ENCODE assay signal across 9 mouse cellular contexts in the genomic region with DNA sequence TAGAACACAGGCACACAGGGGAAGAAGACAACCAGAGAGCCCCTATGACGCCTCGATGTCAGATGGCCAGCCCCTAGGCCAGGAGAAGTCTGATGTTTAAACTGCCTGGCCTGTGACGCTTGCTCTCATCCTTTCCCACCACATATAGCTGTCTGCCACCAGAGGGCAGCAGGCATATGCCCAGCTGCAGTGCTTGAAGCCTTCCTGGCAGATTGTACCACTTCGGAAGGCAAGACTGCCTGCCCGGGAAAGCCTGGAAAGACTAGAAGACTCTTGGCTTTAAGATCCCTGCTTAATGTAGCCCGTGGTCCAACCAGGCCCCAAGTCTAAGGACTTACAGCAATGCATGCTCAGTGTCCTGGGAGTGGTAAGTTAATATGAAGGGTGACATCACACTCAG. TPM values are rescaled to one million over a fixed set of nuclear protein-coding genes. Genes with fewer than 3 reads are reported as not detected.
A peak's percentile ranks its signal among the peaks of the same experiment; 100 is the strongest.
DNase-seq lines count a peak whose midpoint lies in the region; ATAC-seq and TF ChIP-seq lines count a peak whose summit lies in the region.
"Had no signal": no experiment of that assay in that cellular context is flagged by ENCODE, and none has a peak within 500 bp of the region (broad histone marks: within the 10 kb centered on the region; RNA-seq: fewer than 3 reads in every experiment).

No protein-coding gene starts in this region.

- H3K9ac ChIP-seq in heart, embryonic 13.5 days = peak overlapping the region; percentile 61; the same call in 1 of the 2 replicates
- no peak overlapping the region for H3K9ac ChIP-seq in liver, embryonic 11.5 days (ENCODE audit: low read depth, low read length)
- H3K9ac ChIP-seq in stomach, embryonic 16.5 days (ENCODE audit: low read length) = no peak overlapping the region
- H3K9ac ChIP-seq: embryonic facial prominence, embryonic 12.5 days had no signal

- H3K4me3 ChIP-seq in C2C12 (ENCODE audit: insufficient read depth, poor library complexity, severe bottlenecking) = no peak overlapping the region
- H3K4me3 ChIP-seq in heart, embryonic 13.5 days = no peak overlapping the region
- H3K4me3 ChIP-seq in liver, embryonic 11.5 days (ENCODE audit: low read depth, low read length) = no peak overlapping the region
- H3K4me3 ChIP-seq in stomach, embryonic 16.5 days (replicated peaks; ENCODE audit: low read length) = no peak overlapping the region
- H3K4me3 ChIP-seq: embryonic facial prominence, embryonic 12.5 days had no signal

- WGBS in heart, embryonic 13.5 days = 1% methylated on average over 6 of the region's 6 CpGs
- WGBS in liver, embryonic 11.5 days = 5% methylated on average over 6 of the region's 6 CpGs
- 4% methylated on average over 6 of the region's 6 CpGs for WGBS in stomach, embryonic 16.5 days

- peak; percentile 92 for DNase-seq in brain, adult 2 months (ENCODE audit: low read depth, low spot score)
- DNase-seq in kidney, postnatal 10 days = peak; percentile 91
- DNase-seq in liver, embryonic 11.5 days (ENCODE audit: low spot score) = peak; percentile 65
- DNase-seq in neural tube, embryonic 10.5 days (ENCODE audit: extremely low spot score, low spot score) = peak; percentile 76

- peak; percentile 90 for TF ChIP-seq CTCF in C2C12 (IDR thresholded peaks at IDR 0.05; ENCODE audit: control insufficient read depth, insufficient read depth, insufficient read length)

- peaks cover 46% of the 10 kb centered on the region for H3K4me1 ChIP-seq in heart, embryonic 13.5 days
- peaks cover 28% of the 10 kb centered on the region for H3K4me1 ChIP-seq in liver, embryonic 11.5 days (replicated peaks; ENCODE audit: control insufficient read depth, insufficient read depth, low read length)
- peaks cover 4% of the 10 kb centered on the region; the same call in 1 of the 2 replicates for H3K4me1 ChIP-seq in stomach, embryonic 16.5 days (ENCODE audit: control insufficient read depth, insufficient read depth, low read length)
- H3K4me1 ChIP-seq: embryonic facial prominence, embryonic 12.5 days had no signal

- H3K9me3 ChIP-seq in heart, embryonic 13.5 days = no peaks in the 10 kb centered on the region
- H3K9me3 ChIP-seq in liver, embryonic 11.5 days (ENCODE audit: control insufficient read depth, low read length) = no peaks in the 10 kb centered on the region
- H3K9me3 ChIP-seq in stomach, embryonic 16.5 days (replicated peaks; ENCODE audit: control insufficient read depth, low read length) = no peaks in the 10 kb centered on the region
- H3K9me3 ChIP-seq: embryonic facial prominence, embryonic 12.5 days had no signal

- H3K79me2 ChIP-seq in C2C12 (ENCODE audit: control insufficient read depth, insufficient read depth) = no peaks in the 10 kb centered on the region

- no peaks in the 10 kb centered on the region for H3K36me3 ChIP-seq in C2C12 (ENCODE audit: control insufficient read depth, insufficient read depth)
- H3K36me3 ChIP-seq in heart, embryonic 13.5 days = no peaks in the 10 kb centered on the region
- no peaks in the 10 kb centered on the region for H3K36me3 ChIP-seq in liver, embryonic 11.5 days (ENCODE audit: control insufficient read depth, insufficient read depth, low read length)
- no peaks in the 10 kb centered on the region for H3K36me3 ChIP-seq in stomach, embryonic 16.5 days (ENCODE audit: control insufficient read depth, insufficient read depth, low read length)
- H3K36me3 ChIP-seq: embryonic facial prominence, embryonic 12.5 days had no signal

- H3ac ChIP-seq in C2C12 (ENCODE audit: control insufficient read depth, insufficient read length, low read depth) = no peak overlapping the region

- no peak overlapping the region; the same call in 1 of the 2 replicates for H3K27ac ChIP-seq in heart, embryonic 13.5 days (replicated peaks)
- H3K27ac ChIP-seq in liver, embryonic 11.5 days (ENCODE audit: low read depth, low read length) = no peak overlapping the region
- H3K27ac ChIP-seq in stomach, embryonic 16.5 days (ENCODE audit: low read length) = no peak overlapping the region; the same call in 1 of the 2 replicates
- H3K27ac ChIP-seq: embryonic facial prominence, embryonic 12.5 days had no signal

- no peaks in the 10 kb centered on the region for H3K79me3 ChIP-seq in C2C12 (ENCODE audit: low read depth)

- peaks cover 5% of the 10 kb centered on the region for H3K27me3 ChIP-seq in C2C12 (ENCODE audit: control insufficient read depth, insufficient read depth, insufficient read length)
- 0 out of 2 replicates have a peak, but pooled peaks cover 2% of the 10 kb centered on the region for H3K27me3 ChIP-seq in heart, embryonic 13.5 days (replicated peaks)
- H3K27me3 ChIP-seq in liver, embryonic 11.5 days (replicated peaks; ENCODE audit: control insufficient read depth, insufficient read depth, low read length) = peaks cover 6% of the 10 kb centered on the region
- no peaks in the 10 kb centered on the region for H3K27me3 ChIP-seq in stomach, embryonic 16.5 days (ENCODE audit: control insufficient read depth, insufficient read depth, low read length)
- H3K27me3 ChIP-seq: embryonic facial prominence, embryonic 12.5 days had no signal

- 0 out of 2 replicates have a peak, but pooled peaks have one; percentile 49 for ATAC-seq in erythroid progenitor cell, adult 5-6 weeks (replicated peaks; ENCODE audit: low FRiP score, poor library complexity, severe bottlenecking)
- no peak for ATAC-seq in heart, embryonic 13.5 days (ENCODE audit: extremely low read depth, insufficient number of reproducible peaks, low FRiP score, low TSS enrichment)
- peak; percentile 50; the same call in 1 of the 2 replicates for ATAC-seq in liver, embryonic 11.5 days (replicated peaks; ENCODE audit: low FRiP score)
- ATAC-seq in stomach, embryonic 16.5 days (ENCODE audit: insufficient read depth, low FRiP score) = peak; percentile 26; the same call in 1 of the 2 replicates

- peak overlapping the region; percentile 45; the same call in 1 of the 2 replicates for H3K4me2 ChIP-seq in heart, embryonic 13.5 days
- H3K4me2 ChIP-seq in liver, embryonic 11.5 days = peak overlapping the region; percentile 24; the same call in 1 of the 2 replicates
- peak overlapping the region; percentile 35 for H3K4me2 ChIP-seq in stomach, embryonic 16.5 days (ENCODE audit: low read depth, low read length)
- H3K4me2 ChIP-seq: embryonic facial prominence, embryonic 12.5 days had no signal

TF ChIP-seq in C2C12, 6 proteins besides CTCF, POLR2A, EP300 and RAD21:
- no peak for TF ChIP-seq FOSL1 (IDR thresholded peaks at IDR 0.05; ENCODE audit: insufficient read depth, low read length, poor library complexity, severe bottlenecking)
- TF ChIP-seq USF1 (IDR thresholded peaks at IDR 0.05; ENCODE audit: low read depth) = no peak
- no peak for TF ChIP-seq MAX (IDR thresholded peaks at IDR 0.05)
- no peak for TF ChIP-seq CEBPB (IDR thresholded peaks at IDR 0.05; ENCODE audit: low read depth)
- TF ChIP-seq MYOD1 (IDR thresholded peaks at IDR 0.05; ENCODE audit: control insufficient read depth, insufficient read length, low read depth) = no peak
- TF ChIP-seq MYOG (IDR thresholded peaks at IDR 0.05; ENCODE audit: control insufficient read depth, extremely low read depth, insufficient read length) = no peak

RNA-seq across cellular contexts. Expression of gene Bfsp1, which starts 4.4 kb away (rescaled TPM):
- 0.06 TPM for polyA plus RNA-seq in C2C12 (2012; fragmentation: generic; extraction: Trizol)
- total RNA-seq in erythroid progenitor cell, adult 5-6 weeks (2015; ENCODE audit: low replicate concordance) = not detected in 2 replicates
- not detected in 2 replicates for total RNA-seq in erythroid progenitor cell, adult 5-6 weeks (2017; ENCODE audit: low replicate concordance)
- 1.5 and 1.8 TPM in 2 replicates for polyA plus RNA-seq in heart, embryonic 13.5 days (2015; fragmentation: Nextera tagmentation; extraction: Ambion mirVana)
- polyA plus RNA-seq in liver, embryonic 11.5 days (2014; fragmentation: Nextera tagmentation; extraction: Ambion mirVana) = 0.45 and 0.96 TPM in 2 replicates
- polyA plus RNA-seq in stomach, embryonic 16.5 days (2015; fragmentation: Nextera tagmentation; extraction: Ambion mirVana) = 1.1 and 1.7 TPM in 2 replicates

RNA-seq across cellular contexts. Expression of gene Dstn, which starts 47.8 kb away (rescaled TPM):
- 287 TPM for polyA plus RNA-seq in C2C12 (2012; fragmentation: generic; extraction: Trizol)
- total RNA-seq in erythroid progenitor cell, adult 5-6 weeks (2015; ENCODE audit: low replicate concordance) = 103 and 108 TPM in 2 replicates
- 58.8 and 72.4 TPM in 2 replicates for total RNA-seq in erythroid progenitor cell, adult 5-6 weeks (2017; ENCODE audit: low replicate concordance)
- 860 and 905 TPM in 2 replicates for polyA plus RNA-seq in heart, embryonic 13.5 days (2015; fragmentation: Nextera tagmentation; extraction: Ambion mirVana)
- polyA plus RNA-seq in liver, embryonic 11.5 days (2014; fragmentation: Nextera tagmentation; extraction: Ambion mirVana) = 241 and 242 TPM in 2 replicates
- polyA plus RNA-seq in stomach, embryonic 16.5 days (2015; fragmentation: Nextera tagmentation; extraction: Ambion mirVana) = 852 and 990 TPM in 2 replicates
